Mouse (Mus musculus) gastrocnemius, adult 2 months (tissue): ENCODE results near the gene Cdkl1. TPM values are rescaled to one million over a fixed set of nuclear protein-coding genes. Genes with fewer than 3 reads are reported as not detected.
A peak's percentile ranks its signal among the peaks of the same experiment; 100 is the strongest.

Experiments
- DNase-seq: peaks from one replicate; pipeline ENCODE4 v3.0.0; 2022
- H3K27ac ChIP-seq: fragments of 200-600 bp; 2 replicates; pipeline ENCODE4 v1.8.1; 2022; ENCODE audit warnings: mild to moderate bottlenecking
- H3K4me3 ChIP-seq: fragments of 200-600 bp; 2 replicates; pipeline ENCODE4 v1.8.1; 2022; ENCODE audit warnings: mild to moderate bottlenecking, moderate library complexity
- CTCF ChIP-seq: fragments of 200-600 bp; IDR thresholded peaks from 2 replicates; pipeline ENCODE4 v1.8.1; 2022; ENCODE audit warnings: antibody characterized with exemption, mild to moderate bottlenecking, moderate library complexity
- intact Hi-C: fragments of 180-260 bp; cut with DNase I; formaldehyde crosslinking; loops from one replicate; pipeline ENCODE4 v1.15.1; 2025
- total RNA-seq, 2 experiments: library from RNA; stranded (reverse); gene quantifications; 2 replicates each; pipeline ENCODE4 v1.2.3; 2021

The Cdkl1 gene
- total RNA-seq, 2 experiments from 2014 or later: 0.69 to 1.3 TPM

DNA sequence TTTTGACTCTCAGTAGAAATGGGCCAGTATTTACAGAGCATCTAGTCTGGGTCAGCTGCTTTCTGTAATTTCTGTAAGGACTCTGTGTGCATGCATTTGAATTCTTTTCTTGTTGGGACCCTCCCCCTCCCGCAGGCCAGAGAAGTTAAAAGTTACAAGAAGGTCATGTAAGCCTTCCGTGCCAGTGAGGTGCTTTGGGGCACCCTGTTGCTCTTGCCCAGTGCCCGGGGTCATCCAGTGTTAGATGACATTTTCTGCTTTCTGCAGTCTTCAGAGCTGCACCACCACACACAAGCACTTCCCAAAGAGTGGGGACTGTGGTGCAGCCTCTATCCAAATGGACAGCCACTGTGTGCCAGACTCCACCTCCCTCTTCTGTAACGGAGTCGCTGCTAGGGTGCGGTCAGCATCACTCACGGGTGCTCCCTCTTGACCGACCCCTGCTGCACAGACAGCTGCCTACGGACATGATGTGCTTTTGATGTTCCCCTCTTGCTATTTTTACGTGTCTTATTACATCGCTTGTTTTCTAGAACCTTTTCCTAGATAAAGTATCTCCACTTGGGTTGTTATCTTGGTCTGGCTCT lies 16.4 kb upstream of the Cdkl1 start:
- no peak for DNase-seq
- H3K4me3 ChIP-seq: no peak overlapping the region
- intact Hi-C loops: no loop called here
- no peak overlapping the region for H3K27ac ChIP-seq
- no peak for TF ChIP-seq CTCF

DNA sequence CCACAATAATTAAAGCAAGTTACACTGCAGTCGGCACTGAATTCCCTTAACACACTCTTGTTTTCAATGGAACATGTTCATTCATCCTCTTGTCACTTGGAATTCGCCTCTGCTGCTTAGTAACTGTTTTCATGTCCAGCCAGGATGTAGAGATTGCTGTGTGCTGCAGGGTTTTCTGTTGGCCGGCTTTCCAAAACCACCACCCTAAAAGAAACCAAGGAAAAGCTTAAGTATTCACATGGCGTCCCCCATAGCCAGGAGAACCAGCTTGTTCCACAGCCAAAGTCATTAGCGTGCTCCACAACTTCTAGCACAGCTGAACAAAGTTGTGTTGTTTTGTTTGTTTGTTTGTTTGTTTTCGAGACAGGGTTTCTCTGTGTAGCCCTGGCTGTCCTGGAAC lies 14.1 kb upstream of the Cdkl1 start:
- intact Hi-C loops: no loop called here
- Histone ChIP-seq H3K27ac (no peak overlapping the region), H3K4me3 (no peak overlapping the region)
- DNase-seq: no peak
- no peak for TF ChIP-seq CTCF

DNA sequence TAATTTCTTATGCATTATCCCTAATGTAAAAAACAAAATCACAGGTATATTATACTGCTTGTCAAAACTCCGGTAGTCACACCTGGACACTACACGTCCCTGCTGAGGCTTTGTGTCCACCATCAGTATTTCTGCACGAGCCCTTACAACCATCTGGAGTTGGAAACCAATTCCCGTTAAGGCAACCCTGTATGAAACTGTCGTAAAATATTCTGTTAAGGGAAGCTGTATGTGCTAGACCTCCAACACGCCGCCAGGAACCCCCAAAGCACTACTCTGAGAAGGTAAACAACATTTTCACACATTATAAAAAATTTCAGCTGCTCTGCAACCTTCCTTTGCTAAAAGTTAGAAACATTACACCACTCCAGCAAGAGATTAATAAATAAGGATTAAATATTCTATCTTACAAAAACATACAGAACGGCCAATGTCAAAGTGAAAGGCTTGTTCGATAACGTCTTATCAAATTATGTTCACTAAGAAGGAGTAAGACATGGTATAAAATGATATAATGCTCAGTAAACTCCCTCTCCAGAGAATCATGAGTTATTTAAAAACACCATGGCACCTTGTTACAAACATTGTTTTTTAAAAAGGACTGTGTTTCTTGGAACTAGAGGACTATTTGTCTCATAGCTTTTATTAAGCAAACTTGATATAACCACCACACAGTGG lies 13.5 kb upstream of the Cdkl1 start:
- Histone ChIP-seq H3K27ac (no peak overlapping the region), H3K4me3 (no peak overlapping the region)
- no peak for TF ChIP-seq CTCF
- intact Hi-C loops: no loop called here
- DNase-seq: no peak

DNA sequence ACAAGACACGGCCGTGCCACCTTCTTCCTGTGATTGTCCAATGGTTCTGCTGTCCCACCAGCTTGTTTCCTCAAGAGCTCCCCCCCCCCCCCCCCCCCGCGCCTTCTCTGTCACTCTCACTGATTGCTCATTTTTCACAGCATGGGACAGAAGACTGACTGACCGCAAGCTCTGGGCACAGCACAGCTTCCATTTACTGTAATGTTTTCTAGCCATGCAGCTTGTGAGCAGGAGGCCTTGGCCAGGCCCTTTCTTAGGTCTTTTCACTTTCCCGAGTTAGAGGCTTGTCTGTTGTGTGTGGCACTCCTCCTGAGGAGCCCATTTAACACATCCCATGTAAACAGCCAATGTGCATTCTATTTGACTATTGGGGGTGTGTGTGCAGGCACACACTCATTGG lies 12.1 kb upstream of the Cdkl1 start:
- Histone ChIP-seq H3K27ac (no peak overlapping the region), H3K4me3 (no peak overlapping the region)
- DNase-seq: no peak
- TF ChIP-seq CTCF: no peak
- intact Hi-C loops: no loop called here

DNA sequence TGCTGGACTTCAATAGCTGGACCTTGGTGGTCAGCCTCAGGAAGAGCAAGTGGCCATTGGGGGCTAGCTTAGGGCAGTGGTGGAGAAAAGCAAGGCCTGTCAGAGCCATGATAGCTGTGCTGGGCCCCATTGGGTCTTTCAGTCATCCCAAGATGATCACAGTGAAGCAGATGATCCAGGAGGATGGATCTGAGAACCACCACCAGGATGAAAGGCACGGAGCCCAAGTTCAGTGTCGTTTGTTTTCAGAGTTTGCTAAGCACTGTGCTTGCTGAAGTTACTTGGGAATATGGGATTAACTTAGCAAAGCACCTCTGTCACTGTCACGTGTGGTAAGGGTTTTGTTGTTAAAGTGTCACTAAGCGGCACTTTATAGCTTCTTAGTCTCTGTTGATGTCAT lies 9.5 kb upstream of the Cdkl1 start:
- intact Hi-C loops: no loop called here
- DNase-seq: no peak
- no peak overlapping the region for H3K27ac ChIP-seq
- no peak for TF ChIP-seq CTCF
- H3K4me3 ChIP-seq: no peak overlapping the region

DNA sequence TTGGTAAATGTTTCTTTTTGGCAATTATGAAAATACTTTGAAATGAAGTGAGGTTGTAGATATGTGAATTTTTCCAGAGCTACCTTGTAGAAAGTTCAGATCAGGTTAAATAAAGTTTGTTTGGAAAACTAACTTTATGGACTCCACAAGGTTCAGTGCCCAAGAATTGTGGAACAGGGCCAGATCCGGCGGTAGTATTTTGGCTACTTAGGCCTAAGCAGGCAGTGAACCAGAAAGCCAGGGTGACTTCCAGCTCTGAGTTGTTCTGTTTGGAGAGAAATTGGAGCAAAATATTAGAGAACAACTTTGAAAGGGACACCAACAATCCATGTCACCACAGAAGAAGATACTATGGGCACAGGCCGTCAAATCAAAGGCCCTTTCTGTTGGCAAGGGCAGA lies 5.2 kb upstream of the Cdkl1 start:
- no peak for TF ChIP-seq CTCF
- H3K4me3 ChIP-seq: no peak overlapping the region
- no peak overlapping the region for H3K27ac ChIP-seq
- intact Hi-C loops: no loop called here
- DNase-seq: no peak

DNA sequence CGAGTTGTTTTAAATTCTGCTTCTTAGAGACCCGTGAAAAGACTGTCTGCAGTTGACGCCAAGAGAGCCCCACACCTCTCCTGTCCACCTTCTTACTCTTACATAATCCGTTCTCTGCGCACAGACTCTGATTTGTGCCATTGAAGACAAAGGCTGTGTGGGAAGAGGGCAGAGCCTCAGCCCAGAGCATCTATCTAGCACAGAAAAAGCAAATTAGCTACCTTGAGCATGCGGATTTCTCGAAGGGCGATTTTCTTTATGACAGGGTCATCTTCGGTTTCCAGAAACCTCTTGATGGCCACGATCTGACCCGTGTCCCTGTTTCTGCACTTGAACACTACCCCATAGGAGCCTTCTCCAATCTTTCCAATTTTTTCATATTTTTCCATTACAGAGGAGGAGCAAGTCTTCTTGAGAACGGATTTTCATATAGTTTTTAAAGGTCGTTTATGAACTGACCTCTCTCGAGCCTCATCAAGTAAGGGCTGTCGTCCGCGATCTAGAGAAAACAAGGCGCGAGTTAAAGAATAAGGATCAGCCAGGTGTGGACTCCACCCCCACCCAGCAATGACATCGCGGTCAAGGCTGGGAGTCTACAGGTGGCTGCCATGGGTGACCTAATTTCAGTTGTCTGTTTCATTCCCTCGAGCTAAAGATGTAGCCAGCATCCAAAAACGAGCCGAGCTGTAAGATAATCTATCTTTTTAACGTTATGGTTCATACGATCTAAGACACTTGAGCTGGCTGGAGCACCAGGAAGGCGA lies 1.1 kb downstream of the Cdkl1 start:
- Histone ChIP-seq H3K4me3 (peak overlapping the region; percentile 80), H3K27ac (peak overlapping the region; percentile 32; the same call in 1 of the 2 replicates)
- TF ChIP-seq CTCF: no peak
- intact Hi-C loops: loop anchor here (5.0 kb wide), 1 partner anchor 33 kb away; no protein-coding TSS in a partner anchor
- no peak for DNase-seq

DNA sequence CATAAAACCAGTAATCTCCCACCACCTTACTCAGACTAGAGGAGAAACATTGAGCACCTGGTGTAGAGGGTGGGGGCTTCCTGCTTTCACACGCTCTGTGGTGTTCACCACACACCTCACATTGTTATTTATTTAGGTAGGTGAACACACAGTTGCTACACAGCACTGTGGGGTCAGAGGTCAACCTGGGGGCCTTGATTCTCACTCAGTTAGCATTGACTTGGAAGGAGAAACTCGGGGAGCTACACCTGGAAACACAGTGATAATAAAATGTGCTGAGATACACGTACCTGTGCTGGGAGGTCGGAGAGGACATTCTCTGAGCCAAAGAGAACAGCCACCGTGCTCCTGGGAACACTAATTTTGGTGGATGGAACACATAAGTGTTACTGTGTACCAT lies 2.7 kb downstream of the Cdkl1 start:
- intact Hi-C loops: no loop called here
- no peak overlapping the region for H3K4me3 ChIP-seq
- TF ChIP-seq CTCF: no peak
- no peak for DNase-seq
- H3K27ac ChIP-seq: no peak overlapping the region

DNA sequence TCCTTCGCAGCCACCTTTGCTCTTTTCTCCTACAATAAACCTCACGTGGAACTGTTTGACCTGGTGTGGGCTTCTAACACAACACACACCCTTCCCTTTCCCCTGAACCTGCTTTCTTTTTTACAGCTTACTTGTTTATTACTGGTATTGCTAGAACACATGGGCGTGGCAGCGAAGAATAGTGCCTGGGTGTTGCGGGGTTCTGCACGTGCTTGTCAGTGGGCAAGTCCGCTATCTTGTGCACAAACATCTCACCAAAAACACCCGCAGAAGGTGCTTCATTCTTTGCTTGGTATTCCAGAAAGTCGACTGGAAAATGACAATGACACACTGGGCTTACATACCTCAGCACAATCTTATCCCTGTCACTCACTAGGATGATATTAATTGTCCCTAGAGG lies 5.6 kb downstream of the Cdkl1 start:
- TF ChIP-seq CTCF: no peak
- intact Hi-C loops: no loop called here

DNA sequence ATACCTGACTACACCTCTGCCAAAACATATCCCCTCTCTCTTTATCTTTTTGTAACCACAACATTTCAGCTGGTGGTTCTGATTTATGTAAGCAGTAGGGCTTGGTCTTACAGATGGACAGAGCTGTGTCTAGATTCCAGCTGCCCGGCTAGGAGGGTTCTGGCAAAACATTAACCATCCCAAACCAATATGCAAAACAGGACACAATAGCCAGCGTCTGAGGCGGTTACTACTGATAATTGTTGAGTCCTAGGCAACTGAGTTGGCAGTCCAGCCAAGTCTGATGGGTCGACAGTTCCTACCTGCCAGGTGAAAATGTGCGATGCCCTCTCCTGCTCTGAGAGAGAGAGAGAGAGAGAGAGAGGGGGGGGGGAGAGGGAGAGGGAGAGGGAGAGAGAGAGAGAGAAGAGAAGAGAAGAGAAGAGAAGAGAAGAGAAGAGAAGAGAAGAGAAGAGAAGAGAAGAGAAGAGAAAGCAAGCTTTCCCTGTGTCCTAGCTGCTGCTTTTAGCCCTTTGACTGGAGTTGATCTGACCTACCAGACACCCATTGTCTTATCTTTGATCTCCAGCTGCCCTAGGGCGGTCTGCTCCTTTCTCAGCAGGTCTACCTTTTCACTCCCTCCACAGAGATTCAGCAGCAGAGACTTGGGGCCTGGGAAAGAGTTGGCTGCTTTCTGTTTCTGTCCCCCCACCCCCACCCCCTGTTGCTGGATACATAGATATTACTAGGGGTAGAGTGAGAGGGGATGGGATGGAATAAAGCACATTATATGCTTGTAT lies 7.6 kb downstream of the Cdkl1 start:
- Histone ChIP-seq H3K27ac (no peak overlapping the region), H3K4me3 (no peak overlapping the region)
- DNase-seq: no peak
- TF ChIP-seq CTCF: no peak
- intact Hi-C loops: no loop called here

More for the DNA sequence above, 5.6 kb downstream of the Cdkl1 start:
- DNase-seq: no peak
- Histone ChIP-seq H3K4me3 (no peak overlapping the region), H3K27ac (no peak overlapping the region)

DNA sequence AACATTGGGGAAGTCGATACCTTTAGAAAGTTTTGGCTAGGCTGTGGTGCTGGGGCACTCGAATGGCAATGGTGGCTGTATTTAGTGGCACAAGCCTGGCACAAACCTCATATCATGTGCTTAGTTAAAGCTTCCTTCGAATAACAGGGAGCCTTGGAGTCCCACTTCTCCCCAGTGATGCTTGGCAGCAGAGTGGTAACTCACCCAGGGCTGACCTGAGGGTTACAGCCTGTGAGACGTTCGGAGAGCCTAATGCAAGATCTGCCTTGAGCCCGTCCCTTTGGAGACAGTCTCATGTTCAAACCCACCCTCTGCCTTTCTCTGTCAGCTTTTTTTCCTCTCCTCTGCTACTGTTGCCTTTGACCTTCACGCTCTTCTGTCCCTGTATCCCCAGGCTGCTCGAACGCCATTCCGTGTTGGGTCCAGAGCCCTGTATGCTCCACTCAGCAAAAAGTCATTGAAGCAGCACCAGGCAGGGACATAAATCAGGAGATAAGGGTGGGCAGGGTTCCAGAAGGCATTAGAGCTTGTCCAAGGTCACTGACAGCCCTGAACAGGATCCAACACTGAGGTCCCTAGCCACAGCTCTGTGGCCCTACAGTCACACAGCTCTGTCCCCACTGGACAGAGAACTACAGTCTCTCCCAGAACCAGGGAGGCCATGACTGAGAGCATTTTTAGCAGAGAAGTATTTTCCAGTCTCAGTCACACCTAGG lies 9.0 kb downstream of the Cdkl1 start:
- no peak overlapping the region for H3K27ac ChIP-seq
- intact Hi-C loops: no loop called here
- H3K4me3 ChIP-seq: no peak overlapping the region
- no peak for DNase-seq
- no peak for TF ChIP-seq CTCF

DNA sequence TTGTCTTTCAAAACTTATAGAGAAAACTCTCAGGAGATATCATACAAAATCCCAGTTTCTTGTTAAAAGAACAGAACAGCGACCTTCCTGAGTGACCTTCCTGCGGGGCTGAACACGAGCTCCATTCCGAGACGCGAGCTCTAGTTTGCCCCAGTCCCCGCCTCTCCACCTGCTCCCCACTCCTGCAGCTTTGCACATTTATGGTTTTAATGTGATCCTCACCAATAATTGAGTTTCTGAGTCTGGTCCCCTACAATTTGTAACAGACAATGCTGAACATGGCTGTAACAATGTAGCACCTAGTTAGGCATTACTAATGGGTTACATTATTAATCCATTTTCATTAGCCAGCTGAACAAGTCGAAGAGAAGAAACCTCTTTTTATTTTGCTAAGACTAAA lies 9.6 kb downstream of the Cdkl1 start:
- no peak overlapping the region for H3K27ac ChIP-seq
- no peak for TF ChIP-seq CTCF

More for the DNA sequence above, 9.6 kb downstream of the Cdkl1 start:
- DNase-seq: no peak
- intact Hi-C loops: no loop called here
- H3K4me3 ChIP-seq: no peak overlapping the region
